Mouse (Mus musculus) gastrocnemius, postnatal 10 days (tissue): ENCODE results near the gene Zfp317. TPM values are rescaled to one million over a fixed set of nuclear protein-coding genes. Genes with fewer than 3 reads are reported as not detected.
"Not testable (repeated sequence)": the region's sequence is repeated elsewhere in the genome, so short reads cannot be mapped to it uniquely, and the experiment has no call there.

ENCODE experiments used
- DNase-seq: peaks from one replicate; pipeline ENCODE4 v3.0.0; 2021; ENCODE audit warnings: mixed read lengths
- long read RNA-seq, 2 experiments: library from polyadenylated mRNA; stranded (forward); transcript quantifications; one replicate each; pipeline ENCODE4 v2.0.0; 2021
- total RNA-seq, 2 experiments: library from RNA; stranded (reverse); gene quantifications; 2 replicates each; pipeline ENCODE4 v1.2.3; 2021

Gene Zfp317
- 10 to 100 TPM; 10.8 to 13.3 TPM for total RNA-seq
- long read RNA-seq, experiment 1, transcript Zfp317-202 (9 exons, 3,988 nt), result major isoform, 5 of 32 reads
- long read RNA-seq, experiment 1, partial matches to known transcripts, result 3 of 32 reads
- long read RNA-seq, experiment 1, other reads (novel, unspliced or antisense), result 24 of 32 reads
- long read RNA-seq, experiment 2, partial matches to known transcripts, result 1 of 13 reads
- long read RNA-seq, experiment 2, other reads (novel, unspliced or antisense), result 12 of 13 reads

DNA sequence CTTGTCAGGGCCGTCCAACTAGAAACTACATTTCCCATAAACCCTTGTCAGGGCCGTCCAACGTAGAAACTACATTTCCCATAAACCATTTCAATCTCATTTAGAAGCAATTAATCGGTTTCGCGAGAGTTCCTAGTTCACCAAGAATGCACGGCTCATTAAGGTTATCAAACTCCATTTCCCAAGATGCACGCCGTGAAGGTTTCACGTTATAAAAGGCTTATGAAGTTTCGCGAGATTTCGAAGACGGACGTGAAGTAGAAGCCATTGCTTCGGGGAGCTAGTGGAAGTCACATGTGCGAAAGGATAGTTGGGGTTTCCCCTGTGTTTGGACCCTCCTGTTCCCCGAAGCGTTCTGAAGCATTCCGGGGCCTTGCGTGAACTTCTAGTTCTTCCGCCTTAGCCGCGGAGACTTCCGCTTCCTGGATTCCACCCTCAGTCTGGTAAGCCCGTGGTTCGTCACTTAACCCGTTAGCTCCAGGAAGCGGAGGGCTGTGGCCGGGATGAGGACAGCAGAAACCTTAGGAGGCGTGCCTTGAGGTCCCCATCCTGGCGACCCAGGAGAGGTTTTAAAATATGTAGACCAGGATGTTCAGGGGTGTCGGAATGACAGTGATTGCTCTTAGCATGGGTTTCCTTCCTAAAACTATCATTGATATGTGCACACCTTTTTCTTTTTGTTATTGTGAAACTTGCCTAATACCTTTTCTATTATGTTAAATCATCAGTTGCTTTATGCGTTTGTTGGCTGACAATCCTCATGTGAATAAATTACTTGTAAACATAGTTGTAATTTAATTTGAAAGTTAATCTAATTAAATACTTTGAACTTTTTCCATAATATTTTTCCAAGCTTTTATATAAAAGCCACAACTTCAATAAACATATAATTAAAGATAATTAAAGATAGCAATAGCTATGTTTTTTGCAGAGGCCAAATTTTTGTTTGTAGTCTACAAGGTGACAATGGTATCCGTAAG, at the start of gene Zfp317:
Zfp317 (plus strand) TSS at position 260 of the 980 bp plus-strand sequence.
- peak; percentile 62 for DNase-seq

GRCm38 (mm10) chr9:19582317-19582716, 39.6 kb upstream of the Zfp317 start, which contains the start of gene Olfr855:
TSS of gene Olfr855 (plus strand) at chr9:19582617.
- no peak for DNase-seq

DNA sequence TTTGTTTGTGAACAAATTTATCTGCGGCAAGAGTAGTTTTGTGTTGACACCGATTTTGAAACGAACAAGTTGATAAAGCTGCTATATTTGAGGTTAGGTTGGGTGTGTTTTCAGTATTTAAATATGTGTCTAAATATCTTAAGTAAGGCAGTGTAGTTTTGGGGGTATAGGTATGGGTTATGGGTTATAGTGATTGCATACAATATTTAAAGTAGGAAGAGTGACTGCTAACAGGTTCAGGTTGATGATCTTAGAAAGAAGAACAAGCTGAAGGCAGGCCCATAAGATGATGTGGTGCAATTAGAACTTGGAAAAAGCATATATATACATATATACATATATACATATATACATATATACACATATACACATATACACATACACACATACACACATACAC, 605 bp upstream of the Zfp317 start:
- no peak for DNase-seq

DNA sequence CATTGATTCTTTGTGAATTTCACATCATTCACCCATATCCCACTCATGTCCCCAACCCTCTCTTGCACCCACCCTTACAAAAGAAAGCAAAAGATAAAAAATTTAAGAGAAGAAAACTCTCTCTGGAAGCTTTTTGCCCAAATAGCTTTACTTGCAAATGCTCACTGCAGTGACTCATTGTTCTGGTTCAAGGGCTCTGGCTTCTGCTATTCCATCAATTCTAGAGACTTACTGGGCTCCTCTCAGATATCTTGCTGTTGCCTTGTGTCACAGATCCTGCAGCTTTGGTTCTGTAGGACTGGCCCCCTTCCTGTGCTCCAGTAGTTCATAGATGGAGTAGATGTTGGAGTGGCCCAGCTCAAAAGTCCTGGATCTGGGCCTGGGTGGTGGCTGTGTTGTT, 7.7 kb downstream of the Zfp317 start:
- DNase-seq, result no peak

GRCm38 (mm10) chr9:19645193-19645592, 23.3 kb downstream of the Zfp317 start:
- DNase-seq, result no peak

DNA sequence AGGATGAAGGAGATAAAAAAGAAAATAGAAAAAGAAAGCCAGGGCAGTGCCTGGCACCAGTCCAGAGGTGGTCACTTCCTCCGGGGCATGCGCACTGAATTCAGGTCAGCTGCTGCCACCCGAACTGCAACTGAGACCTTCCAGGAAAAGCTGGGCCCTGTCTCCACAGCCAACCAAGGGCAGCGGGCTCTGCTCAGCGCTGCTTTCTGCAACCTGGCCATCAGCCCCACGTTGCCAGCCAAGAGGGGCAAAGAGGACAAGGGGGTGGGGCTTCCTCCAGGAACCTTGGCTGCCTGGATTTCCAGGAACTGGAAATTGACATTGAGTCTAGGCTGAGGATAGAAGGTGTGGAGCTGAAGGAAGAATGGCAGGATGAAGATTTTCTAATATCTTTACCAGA, 68.4 kb downstream of the Zfp317 start:
- no peak for DNase-seq

GRCm38 (mm10) chr9:19691426-19691825, 69.5 kb downstream of the Zfp317 start:
- DNase-seq, result no peak

DNA sequence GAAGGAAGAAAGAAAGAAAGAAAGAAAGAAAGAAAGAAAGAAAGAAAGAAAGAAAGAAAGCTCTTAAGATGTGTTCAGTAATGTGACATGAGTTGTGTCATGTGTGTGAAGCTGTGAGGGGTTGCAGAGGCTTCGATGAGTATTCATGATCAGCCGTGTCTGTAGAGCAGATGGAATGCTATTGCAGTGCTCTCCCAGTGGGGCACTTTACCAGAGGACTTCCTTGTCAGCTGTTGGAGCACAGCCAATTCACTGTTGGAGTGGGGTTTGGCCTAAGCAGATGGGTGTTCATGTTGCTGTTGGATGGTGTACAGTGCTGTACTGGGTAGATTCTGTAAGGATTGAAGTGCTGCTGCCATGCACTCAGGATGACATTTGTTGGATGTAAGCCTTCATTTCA, 70.5 kb downstream of the Zfp317 start:
- DNase-seq, result no peak

- not testable (repeated sequence) for DNase-seq
Observed at GRCm38 (mm10) chr9:19694285-19694684, 72.4 kb downstream of the Zfp317 start.

DNA sequence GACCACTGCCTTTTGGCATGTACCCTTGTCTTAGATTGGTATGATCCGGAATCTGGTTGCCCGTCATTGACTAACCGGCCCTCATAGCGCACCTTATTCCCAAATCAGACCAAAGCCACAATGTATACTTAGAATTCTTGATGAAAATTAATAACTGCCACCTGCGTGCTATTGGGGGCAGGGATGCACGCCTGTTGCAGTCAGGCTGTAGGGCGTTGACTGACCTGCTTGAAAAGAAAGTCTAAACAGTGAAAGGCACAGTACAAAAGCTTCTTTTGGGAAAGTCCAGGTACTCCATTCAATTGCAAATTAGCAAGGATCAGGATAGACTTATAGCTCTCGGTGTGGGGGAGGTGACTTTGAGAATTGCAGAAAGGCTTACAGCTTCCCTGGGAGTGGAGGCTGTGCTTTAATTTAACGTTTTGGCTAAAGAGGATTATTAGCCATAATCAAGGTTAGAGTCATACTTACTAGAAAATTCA, 73.0 kb downstream of the Zfp317 start:
- DNase-seq, result not testable (repeated sequence)

Other genes starting within 250 kb of the Zfp317 start
- gene Olfr847, start 243.4 kb upstream of the Zfp317 start, total RNA-seq, result not detected
- not detected for gene Olfr849, start 181.8 kb upstream of the Zfp317 start, total RNA-seq
- not detected for gene Olfr850, start 143.9 kb upstream of the Zfp317 start, total RNA-seq
- gene Olfr851, start 128.8 kb upstream of the Zfp317 start, total RNA-seq, result not detected
- not detected for gene Olfr853, start 81.0 kb upstream of the Zfp317 start, total RNA-seq
- gene Olfr854, start 54.7 kb upstream of the Zfp317 start, total RNA-seq, result not detected
- gene Olfr855, start 39.5 kb upstream of the Zfp317 start, total RNA-seq, result not detected
- not detected for gene Olfr857, start 87.3 kb downstream of the Zfp317 start, total RNA-seq
- not detected for gene Olfr58, start 158.2 kb downstream of the Zfp317 start, total RNA-seq
- gene Olfr859, start 182.8 kb downstream of the Zfp317 start, total RNA-seq, result not detected
- not detected for gene Olfr860, start 227.6 kb downstream of the Zfp317 start, total RNA-seq